Mouse (Mus musculus) lung, embryonic 15.5 days (tissue): Measurements from ENCODE around the gene Oscar. TPM values are rescaled to one million over a fixed set of nuclear protein-coding genes. Genes with fewer than 3 reads are reported as not detected.

ENCODE experiments used
- ATAC-seq: fragments of 200-750 bp; cut with Nextera tagmentation; 2 replicates; pipeline ENCODE4 v1.8.0; 2017; ENCODE audit warnings: moderate number of reproducible peaks, borderline replicate concordance; ENCODE audit not compliant: low FRiP score, low TSS enrichment; ENCODE audit errors: extremely low read depth
- H3K27ac ChIP-seq: fragments of 300-500 bp; sonication (generic); 2 replicates; pipeline ENCODE4 v1.5.1; 2015; ENCODE audit warnings: moderate library complexity, mild to moderate bottlenecking, inconsistent platforms
- H3K27me3 ChIP-seq: fragments of 300-500 bp; sonication (generic); 2 replicates; pipeline ENCODE4 v1.6.1; 2015; ENCODE audit warnings: inconsistent platforms
- H3K36me3 ChIP-seq: fragments of 300-500 bp; sonication (generic); 2 replicates; pipeline ENCODE4 v1.6.1; 2015; ENCODE audit warnings: inconsistent platforms
- H3K4me1 ChIP-seq: fragments of 300-500 bp; sonication (generic); 2 replicates; pipeline ENCODE4 v1.6.1; 2015; ENCODE audit warnings: inconsistent platforms
- H3K4me2 ChIP-seq: fragments of 300-500 bp; sonication (generic); 2 replicates; pipeline ENCODE4 v1.6.1; 2015; ENCODE audit warnings: inconsistent platforms, mild to moderate bottlenecking, moderate library complexity
- H3K4me3 ChIP-seq: fragments of 300-500 bp; sonication (generic); 2 replicates; pipeline ENCODE4 v1.5.1; 2015; ENCODE audit warnings: mild to moderate bottlenecking, inconsistent platforms
- H3K9ac ChIP-seq: fragments of 300-500 bp; sonication (generic); 2 replicates; pipeline ENCODE4 v1.6.1; 2015; ENCODE audit warnings: inconsistent platforms
- H3K9me3 ChIP-seq: fragments of 300-500 bp; sonication (generic); 2 replicates; pipeline ENCODE4 v1.6.1; 2016; ENCODE audit warnings: inconsistent platforms
- WGBS: fragments of 180-500 bp; shearing (Covaris S2); methylation state at CpG from one replicate; pipeline ENCODE4 v1.1.7; 2015; 5-methylcytosine and 5-hydroxymethylcytosine counted together
- polyA plus RNA-seq: library from polyadenylated mRNA; unstranded; fragments of >200 nt; fragmentation: Nextera tagmentation; extraction: Ambion mirVana; gene quantifications from 2 replicates; pipeline ENCODE4 v1.2.1, GENCODE M21; 2015

Oscar gene
- polyA plus RNA-seq, result 0.10 TPM in 1 of 2 replicates, not detected in the other

DNA sequence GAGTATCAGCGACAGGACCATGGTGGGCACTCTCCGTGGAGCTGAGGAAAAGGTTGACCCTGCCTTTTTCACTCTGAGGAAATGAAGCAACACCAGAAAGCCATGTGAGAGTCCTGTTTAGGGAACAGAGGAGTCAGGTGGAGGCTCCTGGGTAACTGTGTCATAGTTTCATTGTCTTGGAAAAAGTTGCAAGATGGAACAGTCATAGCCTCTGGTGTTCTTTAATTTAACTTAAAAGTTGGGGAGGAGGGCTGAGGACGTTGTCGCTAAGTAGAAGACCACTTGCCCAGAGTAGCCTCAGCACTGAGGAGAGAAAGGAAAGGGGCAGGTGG lies at the start of gene Oscar:
Gene Oscar, minus strand, starts transcription at position 101 of the 332 bp plus-strand sequence.
- ATAC-seq, result no peak
- Histone ChIP-seq H3K9me3 (no peaks in the 10 kb centered on the region), H3K9ac (no peak within 1 kb of the TSS), H3K4me3 (peak within 1 kb of the TSS; percentile 74), H3K4me2 (peak within 1 kb of the TSS; percentile 71; the same call in 1 of the 2 replicates), H3K36me3 (peaks cover 20% of the 10 kb centered on the region; the same call in 1 of the 2 replicates), H3K27ac (no peak within 1 kb of the TSS), H3K4me1 (0 out of 2 replicates have a peak, but pooled peaks cover 7% of the 10 kb centered on the region), H3K27me3 (no peaks in the 10 kb centered on the region)
- WGBS, result 71% methylated on average over 4 of the region's 4 CpGs

- Histone ChIP-seq H3K9ac (peak within 1 kb of the TSS; percentile 65), H3K4me3 (peak within 1 kb of the TSS; percentile 55), H3K9me3 (no peaks in the 10 kb centered on the region), H3K4me1 (peaks cover 35% of the 10 kb centered on the region), H3K4me2 (peak within 1 kb of the TSS; percentile 69), H3K27ac (peak within 1 kb of the TSS; percentile 91), H3K36me3 (peaks cover 27% of the 10 kb centered on the region), H3K27me3 (no peaks in the 10 kb centered on the region)
- ATAC-seq, result peak; percentile 98
- WGBS, result 2% methylated on average over 45 of the region's 45 CpGs
Observed at GRCm38 (mm10) chr7:3665215-3666114, 49.5 kb upstream of the Oscar start, which contains the start of gene Leng1. TSS of gene Leng1 (minus strand) at chr7:3665840.

- Histone ChIP-seq H3K36me3 (peaks cover 35% of the 10 kb centered on the region), H3K4me3 (peak overlapping the region; percentile 55), H3K9me3 (no peaks in the 10 kb centered on the region), H3K4me1 (peaks cover 35% of the 10 kb centered on the region), H3K27me3 (no peaks in the 10 kb centered on the region), H3K27ac (peak overlapping the region; percentile 72), H3K4me2 (peak overlapping the region; percentile 69), H3K9ac (peak overlapping the region; percentile 65)
- ATAC-seq, result peak; percentile 12; the same call in 1 of the 2 replicates
- 26% methylated on average over 15 of the region's 15 CpGs for WGBS
Observed at GRCm38 (mm10) chr7:3664524-3665214, 48.7 kb upstream of the Oscar start.

DNA sequence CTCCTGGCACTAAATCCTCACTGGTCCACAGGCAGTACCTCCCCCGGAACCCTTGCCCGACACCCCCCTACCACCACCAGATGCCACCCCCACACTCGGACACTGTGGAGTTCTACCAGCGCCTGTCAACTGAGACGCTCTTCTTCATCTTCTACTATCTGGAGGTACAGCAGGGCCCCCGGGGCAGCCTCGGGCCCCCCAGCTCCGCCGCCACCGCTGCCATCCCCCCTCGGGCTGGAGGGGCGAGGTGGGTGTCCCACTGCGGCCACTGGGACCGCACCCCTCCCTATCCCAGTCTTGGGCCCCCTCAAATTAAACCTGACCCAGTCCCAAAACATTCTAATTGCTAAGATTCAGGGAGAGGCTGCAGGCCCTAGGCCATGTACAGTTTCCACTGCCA lies 42.6 kb upstream of the Oscar start:
- H3K4me3 ChIP-seq, result no peak overlapping the region
- no peak overlapping the region for H3K4me2 ChIP-seq
- no peak overlapping the region for H3K9ac ChIP-seq
- no peak overlapping the region for H3K27ac ChIP-seq
- H3K27me3 ChIP-seq, result no peaks in the 10 kb centered on the region
- H3K36me3 ChIP-seq, result peaks cover 96% of the 10 kb centered on the region
- WGBS, result 93% methylated on average over 14 of the region's 14 CpGs
- no peaks in the 10 kb centered on the region for H3K9me3 ChIP-seq
- H3K4me1 ChIP-seq, result peaks cover 5% of the 10 kb centered on the region
- ATAC-seq, result no peak

- Histone ChIP-seq H3K4me2 (no peak overlapping the region), H3K4me3 (no peak overlapping the region), H3K4me1 (no peaks in the 10 kb centered on the region), H3K9ac (no peak overlapping the region), H3K27me3 (no peaks in the 10 kb centered on the region), H3K9me3 (no peaks in the 10 kb centered on the region), H3K36me3 (peaks cover 98% of the 10 kb centered on the region), H3K27ac (no peak overlapping the region)
- no peak for ATAC-seq
- WGBS, result 67% methylated on average over 4 of the region's 4 CpGs
Observed at GRCm38 (mm10) chr7:3656966-3657365, 41.0 kb upstream of the Oscar start.

GRCm38 (mm10) chr7:3646641-3647040 lies 30.7 kb upstream of the Oscar start:
- Histone ChIP-seq H3K27me3 (no peaks in the 10 kb centered on the region), H3K4me2 (peak overlapping the region; percentile 78), H3K27ac (no peak overlapping the region), H3K9ac (peak overlapping the region; percentile 99), H3K9me3 (no peaks in the 10 kb centered on the region), H3K4me1 (peaks cover 33% of the 10 kb centered on the region), H3K4me3 (peak overlapping the region; percentile 88), H3K36me3 (peaks cover 29% of the 10 kb centered on the region)
- WGBS, result 56% methylated on average over 4 of the region's 4 CpGs
- ATAC-seq, result no peak

GRCm38 (mm10) chr7:3646188-3646587 lies 30.2 kb upstream of the Oscar start:
- ATAC-seq, result no peak
- no peaks in the 10 kb centered on the region for H3K9me3 ChIP-seq
- H3K4me1 ChIP-seq, result peaks cover 33% of the 10 kb centered on the region
- H3K4me2 ChIP-seq, result peak overlapping the region; percentile 78
- peaks cover 29% of the 10 kb centered on the region for H3K36me3 ChIP-seq
- peak overlapping the region; percentile 88 for H3K4me3 ChIP-seq
- H3K9ac ChIP-seq, result peak overlapping the region; percentile 99
- no peaks in the 10 kb centered on the region for H3K27me3 ChIP-seq
- 5% methylated on average over 9 of the region's 9 CpGs for WGBS
- no peak overlapping the region for H3K27ac ChIP-seq

DNA sequence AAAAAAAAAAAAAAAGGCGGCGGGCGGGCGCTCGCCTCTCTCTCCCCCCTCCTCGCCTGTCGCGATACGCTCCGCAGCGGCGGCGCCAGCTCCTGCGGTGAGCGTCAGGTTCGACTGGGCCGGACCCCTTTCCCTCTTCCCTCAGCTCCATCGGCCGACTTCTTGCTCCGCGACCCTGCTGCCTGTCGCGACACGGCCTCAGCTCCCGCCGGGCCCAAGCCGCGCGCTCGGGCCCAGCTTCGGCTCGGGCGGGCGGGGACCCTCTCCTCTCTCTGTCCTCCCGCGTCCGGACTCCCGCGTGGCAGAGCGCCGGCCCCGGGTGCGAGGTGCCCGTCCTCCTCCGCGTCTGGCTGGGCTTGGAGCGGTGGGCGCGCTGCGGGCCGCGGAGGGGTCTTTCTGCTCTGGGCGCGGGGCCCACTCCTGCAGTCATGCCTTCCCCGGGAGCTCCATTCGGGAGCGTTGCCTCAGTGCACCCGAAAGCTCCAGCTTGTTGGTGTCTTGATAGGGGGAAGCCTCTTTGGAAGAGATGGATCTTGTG lies 29.6 kb upstream of the Oscar start:
- H3K4me1 ChIP-seq, result peaks cover 33% of the 10 kb centered on the region
- peak overlapping the region; percentile 99 for H3K9ac ChIP-seq
- no peaks in the 10 kb centered on the region for H3K9me3 ChIP-seq
- H3K4me2 ChIP-seq, result peak overlapping the region; percentile 78
- no peak; the same call in none of the 2 replicates for ATAC-seq
- no peaks in the 10 kb centered on the region for H3K27me3 ChIP-seq
- peaks cover 29% of the 10 kb centered on the region for H3K36me3 ChIP-seq
- WGBS, result 0% methylated on average over 39 of the region's 58 CpGs
- H3K27ac ChIP-seq, result peak overlapping the region; percentile 98
- peak overlapping the region; percentile 88 for H3K4me3 ChIP-seq

DNA sequence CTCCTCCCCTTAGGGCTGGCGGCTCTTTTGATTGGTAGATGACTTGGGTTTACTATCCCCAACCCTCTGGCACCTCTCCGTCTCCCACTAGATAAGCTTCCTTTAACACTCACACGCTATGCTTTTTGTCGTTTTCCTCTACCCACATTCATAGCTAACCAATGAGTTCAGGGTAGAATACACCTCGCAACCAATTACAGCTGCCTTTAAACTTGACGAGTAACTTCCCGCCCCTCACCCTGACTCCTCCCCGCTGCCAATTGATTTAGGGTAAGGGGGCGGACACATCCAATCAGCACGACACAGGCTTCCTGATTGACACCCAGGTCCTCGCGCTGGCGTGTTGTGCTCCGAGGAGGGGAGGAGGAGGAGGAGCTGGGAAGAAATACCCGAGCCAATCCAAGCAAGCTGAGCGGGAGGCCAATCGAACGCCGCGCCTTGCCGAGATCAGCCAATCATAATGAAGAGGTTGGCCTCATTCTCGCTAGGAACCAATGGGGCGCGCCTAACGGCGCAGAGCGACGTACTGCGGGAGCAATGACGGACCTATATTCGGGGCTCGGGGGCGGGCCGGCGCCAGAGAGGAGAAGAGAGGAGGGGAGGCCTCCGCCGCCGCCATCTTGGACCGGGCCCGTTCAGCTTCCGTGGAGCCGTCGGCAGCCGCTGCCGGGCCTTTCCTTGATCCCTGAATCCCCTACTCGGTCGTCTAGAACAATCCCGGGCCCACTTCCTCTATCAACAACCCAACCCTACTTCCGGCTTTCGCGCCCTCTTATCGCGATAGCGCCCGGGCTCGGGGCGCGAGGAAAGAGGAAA lies 28.9 kb upstream of the Oscar start, which contains the start of gene Cnot3:
Gene Cnot3, plus strand, starts transcription at position 597 of the 816 bp plus-strand sequence.
- under 1% methylated on average over 53 of the region's 58 CpGs for WGBS

DNA sequence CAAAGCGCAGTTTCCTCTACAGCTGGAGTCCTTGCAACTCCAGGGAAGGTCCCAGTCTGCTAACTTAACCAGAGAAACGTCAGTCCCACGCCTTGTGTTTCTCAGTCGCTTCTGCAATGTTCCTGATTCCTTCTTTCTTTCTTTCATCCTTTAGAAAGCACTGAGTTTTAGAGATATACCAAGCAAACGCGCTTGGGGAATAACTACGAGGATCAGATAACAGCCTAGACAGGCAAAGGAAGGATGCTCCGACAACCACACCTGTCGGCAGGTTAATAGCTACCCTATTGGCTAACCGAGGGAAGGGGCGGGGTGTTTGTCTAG lies 28.4 kb upstream of the Oscar start:
- H3K27ac ChIP-seq, result peak overlapping the region; percentile 82
- H3K9me3 ChIP-seq, result no peaks in the 10 kb centered on the region
- H3K27me3 ChIP-seq, result no peaks in the 10 kb centered on the region
- peak overlapping the region; percentile 64 for H3K4me2 ChIP-seq
- WGBS, result under 1% methylated on average over 11 of the region's 11 CpGs
- peaks cover 32% of the 10 kb centered on the region for H3K36me3 ChIP-seq
- ATAC-seq, result no peak
- H3K9ac ChIP-seq, result no peak overlapping the region
- peak overlapping the region; percentile 88 for H3K4me3 ChIP-seq
- peaks cover 33% of the 10 kb centered on the region for H3K4me1 ChIP-seq

More for the DNA sequence above, 28.9 kb upstream of the Oscar start, which contains the start of gene Cnot3:
- Histone ChIP-seq H3K4me3 (peak within 1 kb of the TSS; percentile 88), H3K4me1 (peaks cover 33% of the 10 kb centered on the region), H3K27me3 (no peaks in the 10 kb centered on the region), H3K4me2 (peak within 1 kb of the TSS; percentile 78), H3K9me3 (no peaks in the 10 kb centered on the region), H3K36me3 (peaks cover 29% of the 10 kb centered on the region), H3K9ac (peak within 1 kb of the TSS; percentile 99), H3K27ac (peak within 1 kb of the TSS; percentile 98)
- peak; percentile 98 for ATAC-seq

DNA sequence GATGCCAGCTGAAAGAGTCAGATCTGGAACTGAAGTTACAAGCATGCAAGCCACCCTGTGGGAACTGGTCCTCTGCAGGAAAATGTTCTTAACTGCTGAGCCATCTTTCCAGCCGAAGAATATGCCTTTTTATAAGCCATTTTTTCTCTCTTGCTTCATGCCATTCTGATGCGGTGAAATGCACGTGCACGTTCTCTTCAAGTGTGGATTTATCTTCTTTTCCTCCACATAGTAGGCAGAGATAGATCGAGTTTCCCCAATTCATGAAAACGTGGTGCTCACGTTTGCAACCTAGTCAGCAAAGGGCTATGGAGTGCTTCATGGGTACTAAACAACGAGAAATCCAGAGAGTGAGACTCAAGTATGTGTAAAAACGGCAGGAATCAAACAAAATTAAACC lies 27.9 kb upstream of the Oscar start:
- ATAC-seq, result no peak
- Histone ChIP-seq H3K36me3 (peaks cover 30% of the 10 kb centered on the region), H3K27me3 (no peaks in the 10 kb centered on the region), H3K27ac (0 out of 2 replicates have a peak overlapping the region, but pooled peaks have one; percentile 82), H3K4me1 (peaks cover 33% of the 10 kb centered on the region), H3K9ac (no peak overlapping the region), H3K4me3 (peak overlapping the region; percentile 88), H3K4me2 (peak overlapping the region; percentile 64), H3K9me3 (no peaks in the 10 kb centered on the region)
- 22% methylated on average over 9 of the region's 9 CpGs for WGBS
